Mouse (Mus musculus) erythroid progenitor cell, adult 5-6 weeks (primary cell): ENCODE data around the gene Ptpn6. TPM values are rescaled to one million over a fixed set of nuclear protein-coding genes. Genes with fewer than 3 reads are reported as not detected.
A peak's percentile ranks its signal among the peaks of the same experiment; 100 is the strongest.

Experiments
- ATAC-seq: replicated peaks from 2 replicates; pipeline ENCODE4 v1.8.0; 2016; ENCODE audit warnings: moderate number of reproducible peaks, mild to moderate bottlenecking, moderate TSS enrichment, inconsistent platforms; ENCODE audit not compliant: poor library complexity, low FRiP score, severe bottlenecking
- total RNA-seq, 2 experiments: library from RNA; stranded (forward) in 1 of 2; stranded (reverse) in 1 of 2; fragments of 150-400 nt in 1 of 2; fragments of 186-747, 209-891 nt in 1 of 2; gene quantifications; 2 replicates each; pipeline versions ENCODE4 v1.2.3 to v1.2.4; 2015 to 2017; ENCODE audit warnings: low replicate concordance in 2 of 2

Gene Ptpn6
- total RNA-seq (2015; ENCODE audit: low replicate concordance) (39.3 and 91.8 TPM in 2 replicates), total RNA-seq (2017; ENCODE audit: low replicate concordance) (91.8 and 94.2 TPM in 2 replicates)

GRCm38 (mm10) chr6:124738511-124739023, at the start of gene Ptpn6:
Gene Ptpn6 (minus strand): TSS chr6:124738714.
- no peak for ATAC-seq

GRCm38 (mm10) chr6:124787722-124788121, 49.2 kb upstream of the Ptpn6 start:
- no peak for ATAC-seq

- ATAC-seq: no peak
Observed at GRCm38 (mm10) chr6:124786756-124787420, 48.4 kb upstream of the Ptpn6 start.

- no peak for ATAC-seq
Observed at GRCm38 (mm10) chr6:124782436-124782835, 43.9 kb upstream of the Ptpn6 start.

- no peak for ATAC-seq
Observed at GRCm38 (mm10) chr6:124780917-124781316, 42.4 kb upstream of the Ptpn6 start.

GRCm38 (mm10) chr6:124779984-124780416, 41.5 kb upstream of the Ptpn6 start:
- ATAC-seq: no peak

GRCm38 (mm10) chr6:124779222-124779983, 40.9 kb upstream of the Ptpn6 start, which contains the start of gene Lrrc23:
Gene Lrrc23 (minus strand): TSS chr6:124779727.
- no peak for ATAC-seq

- no peak for ATAC-seq
Observed at GRCm38 (mm10) chr6:124770511-124770910, 32.0 kb upstream of the Ptpn6 start.

GRCm38 (mm10) chr6:124770013-124770412, 31.5 kb upstream of the Ptpn6 start:
- no peak for ATAC-seq

GRCm38 (mm10) chr6:124769101-124769765, 30.7 kb upstream of the Ptpn6 start, which contains the start of gene Eno2:
Gene Eno2 (minus strand): TSS chr6:124769673.
- ATAC-seq: no peak

- no peak for ATAC-seq
Observed at GRCm38 (mm10) chr6:124768704-124769044, 30.2 kb upstream of the Ptpn6 start.

- peak; percentile 33; the same call in 1 of the 2 replicates for ATAC-seq
Observed at GRCm38 (mm10) chr6:124767920-124768703, 29.6 kb upstream of the Ptpn6 start.

GRCm38 (mm10) chr6:124767536-124767919, 29.0 kb upstream of the Ptpn6 start:
- ATAC-seq: no peak

GRCm38 (mm10) chr6:124765951-124766350, 27.4 kb upstream of the Ptpn6 start:
- no peak for ATAC-seq

- ATAC-seq: peak; percentile 74
Observed at GRCm38 (mm10) chr6:124759259-124759658, 20.7 kb upstream of the Ptpn6 start.

GRCm38 (mm10) chr6:124758849-124759232, 20.3 kb upstream of the Ptpn6 start:
- no peak for ATAC-seq

GRCm38 (mm10) chr6:124757909-124758848, 19.7 kb upstream of the Ptpn6 start:
- no peak for ATAC-seq

- no peak for ATAC-seq
Observed at GRCm38 (mm10) chr6:124757351-124757880, 18.9 kb upstream of the Ptpn6 start.
